Mouse (Mus musculus) bone marrow macrophage, adult 2 months (primary cell): ENCODE measurements around the gene Chmp5. TPM values are rescaled to one million over a fixed set of nuclear protein-coding genes. Genes with fewer than 3 reads are reported as not detected.

ENCODE experiments used
- H3K27ac ChIP-seq: 2 replicates; pipeline ENCODE4 v1.5.1; 2012; ENCODE audit warnings: low read depth, low read length; ENCODE audit not compliant: insufficient read depth
- H3K4me1 ChIP-seq: 2 replicates; pipeline ENCODE4 v1.6.1; 2012; ENCODE audit warnings: low read length; ENCODE audit not compliant: control insufficient read depth, insufficient read depth
- H3K4me3 ChIP-seq: 2 replicates; pipeline ENCODE4 v1.5.1; 2012; ENCODE audit warnings: mild to moderate bottlenecking, low read length, moderate library complexity; ENCODE audit not compliant: insufficient read depth
- CTCF ChIP-seq: IDR thresholded peaks from 2 replicates; pipeline ENCODE4 v1.5.1; 2012; ENCODE audit warnings: low read depth, mild to moderate bottlenecking, low read length, moderate library complexity
- POLR2A ChIP-seq: IDR thresholded peaks from 2 replicates; pipeline ENCODE4 v1.6.1; 2012; ENCODE audit warnings: mild to moderate bottlenecking, low read depth, low read length, borderline replicate concordance
- polyA plus RNA-seq: library from polyadenylated mRNA; stranded (reverse); fragments of >200 nt; gene quantifications from 2 replicates; pipeline ENCODE4 v1.2.4, GENCODE M21; 2012; ENCODE audit not compliant: missing spikeins, insufficient read depth, insufficient read length

Gene Chmp5
- 128 and 135 TPM in 2 replicates for polyA plus RNA-seq

DNA sequence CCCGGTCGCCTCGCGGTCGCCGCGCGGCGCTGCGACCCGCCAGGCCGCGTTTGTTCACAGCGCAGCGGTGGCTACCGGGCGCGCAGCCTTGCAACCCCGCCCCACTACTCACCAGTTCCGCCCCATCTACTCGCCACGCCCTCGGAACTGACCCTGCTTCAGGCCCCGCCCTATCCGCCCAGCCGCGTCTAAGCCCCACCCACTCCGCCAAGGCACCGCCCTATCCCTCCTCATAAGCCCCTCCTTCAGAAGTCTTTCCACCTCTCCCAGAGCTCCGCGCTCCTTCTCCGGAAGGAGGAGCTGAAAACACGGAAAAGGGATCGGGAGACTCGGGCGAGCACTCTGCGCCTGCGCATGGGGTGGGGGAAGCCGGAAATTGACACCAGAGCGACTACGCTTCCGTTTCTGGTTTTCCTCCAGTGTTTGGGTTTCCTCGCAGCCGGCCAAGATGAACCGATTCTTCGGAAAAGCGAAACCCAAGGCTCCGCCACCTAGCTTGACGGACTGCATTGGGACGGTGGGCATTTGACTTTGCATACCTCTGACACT lies at the start of gene Chmp5, which contains the start of gene Bag1:
TSS of gene Chmp5 (plus strand) at position 248 of the 549 bp plus-strand sequence.
TSS of gene Bag1 (minus strand) at position 135 of the 549 bp plus-strand sequence.
- Histone ChIP-seq H3K27ac (peak within 1 kb of the TSS; percentile 68), H3K4me3 (peak within 1 kb of the TSS; percentile 89), H3K4me1 (peaks cover 17% of the 10 kb centered on the region)
- TF ChIP-seq CTCF (no peak), POLR2A (peak; percentile 62; the same call in 1 of the 2 replicates)

DNA sequence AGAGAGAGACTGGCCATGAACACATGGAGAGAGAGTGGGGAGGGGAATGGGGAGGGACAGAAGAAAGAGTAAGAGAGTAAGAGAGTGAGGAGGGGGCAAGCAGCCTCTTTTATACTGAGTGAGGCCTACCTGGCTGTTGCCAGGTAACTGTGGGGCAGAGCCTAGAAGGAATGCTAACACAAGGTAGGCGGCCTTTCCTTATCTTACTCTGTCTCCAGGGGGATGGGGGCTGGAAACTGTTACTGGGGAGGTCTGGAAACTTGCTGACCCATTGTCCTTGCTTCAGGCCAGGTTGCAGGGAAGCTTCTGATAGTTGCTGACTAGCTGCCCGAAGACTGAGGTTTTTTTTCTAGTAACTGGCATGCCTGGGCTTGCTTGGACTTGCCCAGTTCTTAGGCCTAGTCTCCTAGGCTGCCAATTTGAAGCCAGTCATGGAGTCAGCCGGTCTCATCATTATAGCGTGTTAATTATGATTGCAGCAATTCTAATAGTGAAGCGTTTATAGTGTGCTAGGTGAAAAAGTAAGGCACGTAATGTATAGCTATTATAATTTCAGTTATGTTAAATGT lies 49.6 kb upstream of the Chmp5 start:
- H3K4me3 ChIP-seq: no peak overlapping the region
- no peak for TF ChIP-seq CTCF
- TF ChIP-seq POLR2A: no peak
- H3K4me1 ChIP-seq: peaks cover 14% of the 10 kb centered on the region
- H3K27ac ChIP-seq: peak overlapping the region; percentile 13; the same call in 1 of the 2 replicates

DNA sequence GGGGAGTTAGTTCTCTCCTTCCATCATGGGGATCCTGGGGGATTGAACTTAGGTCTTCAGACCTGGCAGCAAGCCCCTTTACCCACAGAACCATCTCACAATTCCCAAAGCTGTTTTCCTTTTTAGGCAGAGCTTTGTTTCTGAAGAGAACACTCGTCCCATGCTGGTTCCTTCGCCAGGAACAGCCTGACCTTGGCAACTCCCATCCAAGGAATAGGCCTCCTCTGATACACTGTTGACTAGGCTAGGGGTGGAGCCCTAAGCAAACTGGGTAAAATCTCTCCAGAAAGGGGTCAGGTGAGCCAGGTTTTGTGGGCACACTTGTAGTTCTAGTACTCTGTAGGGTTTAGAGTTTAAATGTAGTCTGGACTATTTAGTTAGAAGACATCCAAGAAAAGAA lies 48.9 kb upstream of the Chmp5 start:
- peak overlapping the region; percentile 93 for H3K27ac ChIP-seq
- no peak overlapping the region for H3K4me3 ChIP-seq
- TF ChIP-seq POLR2A (no peak), CTCF (no peak)
- peaks cover 14% of the 10 kb centered on the region for H3K4me1 ChIP-seq

DNA sequence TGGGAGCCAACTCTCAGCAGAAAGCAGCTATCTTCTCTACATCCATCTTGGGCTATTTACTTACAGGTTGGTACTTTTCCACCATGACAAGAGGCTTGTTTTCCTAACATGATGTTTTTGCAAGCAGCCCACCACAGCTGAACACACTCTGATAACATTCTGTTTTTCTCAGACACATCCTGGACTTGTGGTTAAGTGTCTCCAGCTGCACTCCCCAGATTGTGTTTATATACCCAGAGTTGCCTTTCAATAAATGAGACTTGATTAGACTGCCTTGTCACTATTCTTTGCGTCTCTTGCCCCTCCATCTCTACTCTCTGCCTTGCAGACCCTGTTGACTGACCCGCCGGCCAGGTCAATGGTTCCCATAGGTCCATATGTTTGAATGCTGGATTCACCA lies 48.1 kb upstream of the Chmp5 start:
- Histone ChIP-seq H3K4me1 (peaks cover 14% of the 10 kb centered on the region), H3K27ac (peak overlapping the region; percentile 93), H3K4me3 (no peak overlapping the region)
- TF ChIP-seq POLR2A: no peak
- no peak for TF ChIP-seq CTCF

DNA sequence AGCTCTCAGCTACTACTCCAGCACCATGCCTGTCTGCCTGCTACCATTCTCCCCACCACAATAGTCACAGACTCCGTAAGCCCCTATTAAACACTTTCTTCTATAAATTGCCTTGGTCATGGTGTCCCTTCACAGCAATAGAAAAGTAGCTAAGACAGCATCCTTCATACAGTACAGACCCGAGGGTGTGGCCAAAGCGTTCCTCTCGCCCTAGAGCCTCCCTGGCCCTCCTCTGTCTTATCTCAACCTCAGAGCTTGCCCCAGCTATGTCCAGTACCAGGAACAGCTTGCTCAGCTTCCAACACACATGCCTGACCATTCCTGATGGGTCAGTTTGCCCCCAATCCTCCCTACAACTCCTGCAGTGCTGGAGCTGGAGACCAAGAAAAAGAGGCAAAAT lies 47.6 kb upstream of the Chmp5 start:
- TF ChIP-seq CTCF (no peak), POLR2A (no peak)
- no peak overlapping the region for H3K27ac ChIP-seq
- no peak overlapping the region for H3K4me3 ChIP-seq
- H3K4me1 ChIP-seq: peaks cover 14% of the 10 kb centered on the region

DNA sequence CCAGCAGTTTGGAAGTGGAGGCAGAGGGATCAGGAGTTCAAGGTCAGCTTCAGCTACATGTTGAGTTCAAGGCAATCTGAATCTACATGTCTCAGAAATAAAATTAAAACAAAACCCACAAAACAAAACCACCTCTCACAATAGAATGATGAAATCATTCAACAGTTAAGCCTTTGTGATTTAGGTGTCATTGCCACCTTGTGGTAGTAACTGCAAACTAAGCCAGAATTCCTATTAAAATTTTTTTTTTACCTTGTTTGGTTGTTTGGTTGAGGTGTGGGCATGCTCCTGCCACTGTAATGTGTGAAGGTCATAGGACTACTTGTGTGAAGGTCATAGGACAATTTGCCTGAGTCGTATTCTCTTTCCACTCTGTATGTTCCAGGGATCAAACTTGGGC lies 41.9 kb upstream of the Chmp5 start:
- Histone ChIP-seq H3K4me1 (no peaks in the 10 kb centered on the region), H3K4me3 (no peak overlapping the region), H3K27ac (no peak overlapping the region)
- TF ChIP-seq CTCF: no peak
- no peak for TF ChIP-seq POLR2A

DNA sequence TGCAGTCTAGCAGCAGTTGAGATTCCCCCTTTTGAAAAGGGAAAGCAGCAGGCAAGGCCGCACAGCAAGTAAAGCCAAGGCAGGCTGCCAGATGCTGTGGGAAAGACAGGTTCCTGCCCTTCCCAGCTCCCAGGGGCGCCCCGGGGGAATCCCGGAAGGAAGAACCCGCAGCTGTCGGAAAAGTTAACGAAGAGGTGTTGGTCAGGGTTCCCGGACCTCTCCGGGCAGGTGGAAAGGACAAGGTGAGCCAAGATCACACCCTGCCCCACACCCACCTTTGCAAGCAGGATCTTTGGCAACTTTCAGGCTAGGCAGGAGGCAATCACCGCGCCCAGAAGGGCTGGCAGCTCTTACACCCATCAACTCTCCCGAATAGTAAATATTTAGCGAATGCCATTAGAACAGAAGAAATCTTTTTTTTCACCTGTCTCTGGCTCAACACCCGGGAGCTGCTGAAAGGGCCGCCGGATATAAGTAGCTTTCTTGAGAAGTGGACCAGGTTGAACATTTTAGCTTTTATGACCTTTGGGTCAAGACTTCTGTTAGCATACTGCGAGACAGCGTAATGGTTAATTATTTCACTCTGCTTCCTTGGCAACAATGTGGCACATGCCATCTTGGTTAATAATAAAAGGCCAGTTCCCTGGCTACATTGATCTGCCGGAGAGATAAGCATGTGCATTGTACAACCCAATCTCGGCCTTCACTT lies 39.8 kb upstream of the Chmp5 start:
- Histone ChIP-seq H3K4me1 (no peaks in the 10 kb centered on the region), H3K27ac (no peak overlapping the region), H3K4me3 (no peak overlapping the region)
- TF ChIP-seq POLR2A (no peak), CTCF (no peak)

DNA sequence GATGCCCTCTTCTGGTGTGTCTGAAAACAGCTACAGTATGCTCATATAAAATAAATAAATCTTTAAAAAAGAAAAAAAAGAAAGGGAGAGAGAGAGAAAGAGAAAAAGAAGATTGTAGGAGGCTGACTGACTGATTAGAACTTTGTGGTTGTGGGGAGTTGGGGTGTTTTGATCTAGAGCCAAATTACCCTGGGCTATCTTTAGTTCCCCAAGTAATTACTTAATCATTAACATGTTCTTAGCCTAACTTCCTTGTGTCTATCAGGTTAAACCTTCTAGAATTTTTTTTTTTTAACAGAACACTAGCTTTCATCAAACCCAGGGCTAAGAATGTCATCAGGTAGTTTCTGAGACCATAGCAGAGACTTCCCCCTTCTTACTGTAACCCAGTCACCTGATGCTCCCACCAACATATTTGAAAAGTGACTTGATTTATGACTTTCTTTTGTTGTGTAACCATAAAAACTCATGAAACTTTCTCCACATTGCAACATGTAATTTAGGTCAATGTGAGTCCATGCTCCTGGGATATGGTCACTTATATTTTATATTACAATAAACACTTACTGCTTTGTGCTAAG lies 33.8 kb upstream of the Chmp5 start:
- H3K4me1 ChIP-seq: peaks cover 2% of the 10 kb centered on the region; the same call in 1 of the 2 replicates
- TF ChIP-seq CTCF (no peak), POLR2A (no peak)
- no peak overlapping the region for H3K4me3 ChIP-seq
- no peak overlapping the region for H3K27ac ChIP-seq

DNA sequence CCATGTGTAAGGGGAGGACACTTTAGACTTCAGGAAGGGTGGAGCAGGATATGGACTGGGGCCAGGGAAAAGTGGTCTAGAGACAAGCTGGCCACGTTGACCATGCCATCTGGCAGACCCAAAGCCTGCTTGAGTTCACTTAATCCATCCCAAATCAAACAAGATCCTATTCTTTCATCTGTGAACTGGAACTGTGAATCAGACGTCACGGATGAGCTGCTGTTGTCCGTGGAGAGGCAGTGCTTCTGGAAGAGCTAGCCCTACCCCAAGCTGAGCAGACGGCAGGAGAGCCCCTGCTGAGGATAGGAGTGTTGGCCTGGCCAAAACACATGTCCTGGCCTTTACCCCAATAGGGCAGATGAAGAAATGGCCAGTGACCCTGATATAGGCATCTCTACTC lies 32.3 kb upstream of the Chmp5 start:
- Histone ChIP-seq H3K4me3 (no peak overlapping the region), H3K27ac (no peak overlapping the region), H3K4me1 (peaks cover 2% of the 10 kb centered on the region; the same call in 1 of the 2 replicates)
- no peak for TF ChIP-seq POLR2A
- TF ChIP-seq CTCF: no peak
